Mouse (Mus musculus): ENCODE data around the gene Gm10197. TPM values are rescaled to one million over a fixed set of nuclear protein-coding genes. Genes with fewer than 3 reads are reported as not detected.

Gene Gm10197
- total RNA-seq, 2 experiments from 2014 or later: not detected

DNA sequence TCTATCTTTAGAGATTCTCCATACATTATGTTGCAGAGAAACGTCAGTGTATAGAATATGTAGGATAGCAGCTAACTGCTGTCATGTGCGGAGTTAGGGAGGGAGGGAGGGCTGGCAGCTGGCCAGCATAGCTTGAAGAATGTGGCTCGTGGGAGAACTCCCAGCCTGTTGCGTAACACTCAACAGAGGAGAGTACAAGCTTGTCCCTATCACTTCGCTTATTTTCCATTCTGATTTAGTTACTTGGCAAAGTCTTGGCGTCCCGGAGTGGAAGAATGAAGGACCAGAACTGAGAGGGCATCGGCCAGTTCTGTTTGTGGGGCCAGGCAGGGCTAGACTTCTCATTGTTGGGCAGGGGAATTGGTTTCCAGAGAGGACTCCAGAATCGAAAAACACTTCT, 6.6 kb downstream of the Gm10197 start:
- intact Hi-C loops (cut with DNase I; ENCODE audit: low total_unique reads): loop anchor here (5.0 kb wide), 1 partner anchor 113 kb away; no protein-coding TSS in a partner anchor
- peak; percentile 48 for DNase-seq

DNA sequence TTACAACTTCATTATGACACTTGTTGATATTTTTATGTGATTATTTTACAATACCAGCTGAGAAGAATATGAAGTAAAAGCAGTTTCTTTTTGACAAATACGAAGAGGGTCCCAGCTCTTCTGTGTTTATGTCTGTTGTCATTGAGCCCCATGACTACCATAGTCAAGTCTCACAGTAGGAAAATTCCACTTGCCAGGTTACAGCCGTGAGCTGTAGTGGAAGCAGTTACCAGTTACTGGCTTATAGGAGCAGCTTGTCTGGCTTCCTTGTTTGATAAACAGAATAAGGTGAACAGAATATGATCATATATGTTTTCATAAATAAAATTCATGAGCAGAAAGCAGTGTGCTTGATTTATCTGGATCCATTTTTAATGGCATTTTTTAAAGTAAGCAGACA, 7.0 kb downstream of the Gm10197 start:
- intact Hi-C loops (cut with DNase I; ENCODE audit: low total_unique reads): no loop called here
- no peak for DNase-seq

DNA sequence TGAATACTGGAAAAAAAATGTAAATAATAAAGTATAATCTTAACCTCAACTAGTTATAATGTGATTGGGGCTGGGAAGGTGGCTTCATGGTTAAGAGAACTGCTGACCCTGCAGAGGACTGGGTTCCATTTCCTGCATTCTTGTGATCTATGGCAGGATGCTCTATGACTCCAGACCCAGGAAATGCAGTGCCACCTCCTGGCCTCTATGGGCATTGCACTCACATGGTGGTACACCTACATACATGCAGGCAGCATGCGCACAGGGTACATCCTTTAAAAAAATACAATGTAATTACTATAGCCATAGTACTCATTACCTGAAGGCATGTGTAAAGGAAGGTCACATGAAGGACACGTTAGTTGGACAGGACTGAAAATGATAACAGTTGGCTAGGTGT, 8.6 kb downstream of the Gm10197 start:
- intact Hi-C loops (cut with DNase I; ENCODE audit: low total_unique reads): no loop called here
- no peak for DNase-seq

DNA sequence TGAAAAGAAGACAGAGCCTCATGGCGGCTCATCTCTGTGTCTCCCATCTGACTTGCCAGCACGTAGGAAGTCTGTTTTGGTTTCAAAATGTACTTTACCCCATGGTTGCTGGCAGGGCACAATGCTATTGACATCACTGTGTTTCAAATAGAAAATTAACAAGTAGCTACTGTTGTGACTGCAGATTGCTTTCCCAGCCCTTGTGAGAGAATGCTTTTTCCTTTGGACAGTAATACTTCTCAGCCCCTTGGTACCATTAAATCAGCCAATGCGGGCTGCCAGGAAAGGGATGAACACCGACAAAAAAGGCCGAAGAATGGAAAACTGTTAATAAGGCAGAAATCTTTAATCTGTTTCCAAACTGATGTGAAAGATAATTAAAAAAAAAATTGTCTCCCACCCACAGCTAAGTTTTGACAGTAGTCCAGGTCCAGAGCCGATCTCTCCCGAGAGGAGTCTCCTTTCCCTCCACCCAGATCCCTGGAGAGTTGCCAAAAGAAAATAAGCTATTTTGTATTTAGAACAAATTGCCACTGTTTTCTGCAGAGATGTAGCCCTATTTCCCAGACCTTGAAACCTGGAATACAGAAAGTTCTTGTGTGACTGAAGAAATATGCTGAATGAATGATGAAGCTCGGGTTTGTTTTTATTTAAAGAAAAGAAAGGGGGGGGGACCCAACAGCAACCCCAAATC, 11.2 kb downstream of the Gm10197 start:
- DNase-seq: no peak
- intact Hi-C loops (cut with DNase I; ENCODE audit: low total_unique reads): no loop called here

DNA sequence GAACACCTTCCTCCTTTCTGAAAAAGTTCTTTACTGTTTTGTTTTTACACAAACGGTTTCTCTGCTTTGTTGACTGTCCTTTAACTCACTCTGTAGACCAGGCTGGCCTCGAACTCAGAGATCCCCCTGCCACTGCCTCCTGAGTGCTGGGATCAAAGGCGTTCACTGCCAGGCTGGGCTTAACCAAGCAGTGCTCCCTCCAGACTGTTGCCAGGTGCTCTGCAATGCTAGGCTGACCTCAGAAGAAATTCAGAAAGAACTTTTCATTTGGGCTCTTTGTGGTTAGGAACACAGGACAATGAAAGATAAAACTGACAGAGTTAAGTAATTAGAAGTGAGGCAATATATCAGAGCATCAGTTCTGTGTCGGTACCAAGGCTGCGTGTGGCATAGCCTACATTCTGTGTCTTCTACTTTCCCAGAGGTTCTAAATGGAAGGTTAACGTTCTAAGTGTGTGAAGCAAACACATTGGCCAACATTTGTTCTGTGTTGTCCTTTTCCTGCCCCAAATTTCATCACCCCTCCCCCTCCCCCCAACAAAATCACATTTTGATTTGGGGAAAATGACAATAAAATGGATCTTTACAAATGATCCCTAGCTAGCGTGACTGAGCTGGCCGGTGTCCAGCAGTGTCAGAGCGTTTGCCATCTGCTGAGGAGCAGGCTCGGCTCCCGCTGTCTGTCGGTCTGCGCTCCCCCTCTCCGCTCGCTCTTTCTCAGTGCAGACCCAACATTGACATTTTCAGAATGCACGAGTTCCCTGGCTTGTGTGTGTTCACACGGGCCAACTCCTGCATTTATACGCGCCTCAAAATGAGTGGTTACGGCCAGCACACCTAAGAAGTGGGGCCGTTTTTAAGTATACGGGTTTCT, 12.2 kb downstream of the Gm10197 start:
- intact Hi-C loops (cut with DNase I; ENCODE audit: low total_unique reads): no loop called here
- peak; percentile 67 for DNase-seq

DNA sequence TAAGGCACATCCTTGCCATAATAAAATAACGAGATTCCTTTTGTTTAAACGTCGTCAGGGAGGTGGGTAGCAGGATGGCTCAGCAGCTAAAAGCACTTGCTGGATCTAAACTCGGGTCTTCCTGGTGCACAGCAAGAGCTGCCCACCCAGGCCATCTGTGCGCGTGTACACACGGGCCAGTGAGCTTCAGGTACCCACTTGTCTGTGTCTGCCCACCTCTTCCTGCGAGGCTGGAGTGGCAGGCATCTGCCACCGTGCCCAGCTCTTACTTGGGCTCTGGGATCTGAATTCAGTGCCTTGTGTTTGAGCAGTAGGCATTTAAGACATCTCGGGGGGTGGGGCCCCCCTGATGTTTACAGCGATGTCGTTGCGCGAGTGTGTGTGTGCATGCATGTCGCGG, 16.5 kb downstream of the Gm10197 start:
- intact Hi-C loops (cut with DNase I; ENCODE audit: low total_unique reads): no loop called here
- no peak for DNase-seq

DNA sequence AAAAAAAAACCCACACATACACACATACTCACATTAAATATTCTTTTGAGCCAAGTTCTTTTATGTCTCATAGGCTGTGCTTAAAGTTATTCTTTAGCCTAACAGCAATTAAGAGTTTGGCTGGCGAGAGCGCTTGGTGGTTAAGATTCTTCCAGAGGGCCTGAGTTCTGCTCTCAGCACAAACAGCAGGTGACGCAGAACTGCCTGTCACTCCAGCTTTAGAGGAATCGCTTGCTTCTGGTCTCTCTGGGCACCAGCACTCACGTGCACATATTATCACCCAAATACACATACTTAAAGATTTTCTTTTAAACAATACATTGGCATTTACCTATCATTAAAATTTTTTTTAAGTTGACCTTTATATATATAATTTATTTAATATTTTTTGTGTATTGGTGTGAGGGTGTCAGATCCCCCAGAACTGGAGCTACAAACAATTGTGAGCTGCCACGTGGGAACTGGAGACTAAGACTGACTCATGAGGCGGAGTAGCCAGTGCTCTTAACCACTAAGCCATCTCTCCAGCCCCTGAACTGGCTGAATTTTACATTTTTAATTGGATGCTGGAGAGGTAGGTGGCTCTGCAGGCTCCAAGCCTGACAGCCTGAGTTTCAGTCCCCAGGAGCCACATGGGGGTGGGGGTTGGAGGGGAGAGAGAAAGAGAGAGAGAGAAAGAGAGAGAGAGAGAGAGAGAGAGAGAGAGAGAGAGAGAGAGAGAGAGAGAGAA, 17.1 kb downstream of the Gm10197 start:
- intact Hi-C loops (cut with DNase I; ENCODE audit: low total_unique reads): no loop called here
- DNase-seq: no peak

DNA sequence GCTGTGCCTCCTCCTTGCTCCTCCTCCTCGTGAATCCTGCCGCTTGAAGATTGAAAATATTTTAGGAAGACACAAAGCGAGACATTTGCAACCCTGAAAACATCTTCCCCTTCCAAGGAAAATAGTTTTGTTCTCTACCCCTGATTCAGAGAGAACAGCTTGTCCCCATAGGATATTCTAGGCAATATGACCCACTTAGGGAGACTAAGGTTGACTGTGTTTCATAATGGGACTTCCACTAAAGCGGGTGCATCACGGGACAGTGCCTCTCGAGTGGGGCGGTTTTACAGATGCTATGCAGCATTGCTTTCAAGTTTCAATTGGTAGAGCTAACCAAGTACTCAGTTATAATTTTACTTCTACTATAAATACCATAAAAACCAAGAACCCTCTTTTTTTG, 17.7 kb downstream of the Gm10197 start:
- intact Hi-C loops (cut with DNase I; ENCODE audit: low total_unique reads): no loop called here
- no peak for DNase-seq

DNA sequence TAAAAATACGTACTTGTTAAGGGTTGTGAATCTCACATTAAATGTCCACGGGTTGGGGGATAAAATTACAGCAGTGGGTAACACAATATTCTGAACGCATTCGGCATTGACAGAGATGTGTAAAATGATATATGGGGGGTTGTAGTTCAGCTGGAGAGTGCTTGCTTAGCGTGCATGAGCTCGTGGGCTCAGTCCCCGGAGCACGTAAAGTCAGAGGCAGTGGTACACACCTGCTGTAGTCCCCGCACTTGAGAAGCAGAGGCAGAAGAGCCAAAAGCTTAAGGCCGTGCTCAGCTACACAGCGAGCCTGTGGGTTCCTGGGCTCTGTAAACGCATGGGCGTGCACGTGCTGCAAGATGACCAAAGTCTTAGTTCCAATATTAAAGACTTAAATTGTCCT, 25.8 kb downstream of the Gm10197 start:
- intact Hi-C loops (cut with DNase I; ENCODE audit: low total_unique reads): no loop called here
- no peak for DNase-seq

DNA sequence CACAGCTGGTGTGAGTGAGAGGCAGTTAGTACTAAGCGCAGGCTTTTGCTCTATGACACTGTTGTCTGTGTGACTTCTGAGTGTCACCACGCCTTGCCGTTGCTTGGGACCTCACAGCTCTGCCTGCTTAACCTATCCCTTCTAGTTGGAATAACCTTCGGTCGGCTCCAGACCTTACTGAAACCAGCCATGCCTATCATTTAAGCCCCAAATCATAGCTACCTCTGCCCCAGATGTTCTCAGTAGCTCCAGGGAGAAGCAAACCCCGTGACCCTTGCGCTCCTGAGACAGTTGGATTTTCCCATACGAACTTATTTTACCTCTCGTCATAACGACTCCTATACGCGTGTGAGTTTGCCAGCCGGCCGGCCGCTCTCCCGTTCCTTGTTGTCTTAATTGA, 27.5 kb downstream of the Gm10197 start:
- DNase-seq: no peak
- intact Hi-C loops (cut with DNase I; ENCODE audit: low total_unique reads): no loop called here

DNA sequence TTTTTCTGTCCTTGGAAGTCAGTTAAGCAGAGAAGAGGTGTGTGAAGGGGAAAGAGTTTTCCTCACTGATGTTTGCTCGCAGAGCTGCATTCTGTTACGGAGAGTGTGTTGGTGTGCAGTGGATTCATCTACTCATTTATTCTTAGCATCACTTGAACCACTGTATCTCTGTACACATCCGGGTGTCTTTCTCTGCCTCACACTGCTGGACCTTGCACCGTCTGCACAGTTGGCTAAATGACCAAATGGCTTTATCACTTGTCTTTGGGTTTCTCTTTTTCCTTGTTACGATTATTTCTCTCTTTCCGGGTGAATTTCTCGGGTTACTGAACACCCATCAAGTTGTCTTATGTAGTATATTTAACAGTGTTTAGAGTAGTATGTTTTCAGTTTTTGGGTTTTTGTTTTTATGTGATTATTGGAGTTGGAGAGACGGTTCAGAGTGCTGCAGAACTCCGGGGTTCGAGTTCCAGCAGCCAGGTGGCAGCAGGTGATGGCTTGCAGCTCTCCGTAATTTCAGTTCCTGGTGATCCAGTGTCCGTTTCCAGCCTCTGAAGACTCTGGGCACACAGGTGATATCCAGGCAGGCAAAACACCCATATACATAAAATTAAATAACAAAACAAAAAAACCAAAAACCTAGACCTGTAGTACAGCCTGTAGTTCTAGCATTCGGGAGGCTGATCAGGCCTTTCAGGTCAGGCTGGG, 28.2 kb downstream of the Gm10197 start:
- intact Hi-C loops (cut with DNase I; ENCODE audit: low total_unique reads): no loop called here
- DNase-seq: no peak

DNA sequence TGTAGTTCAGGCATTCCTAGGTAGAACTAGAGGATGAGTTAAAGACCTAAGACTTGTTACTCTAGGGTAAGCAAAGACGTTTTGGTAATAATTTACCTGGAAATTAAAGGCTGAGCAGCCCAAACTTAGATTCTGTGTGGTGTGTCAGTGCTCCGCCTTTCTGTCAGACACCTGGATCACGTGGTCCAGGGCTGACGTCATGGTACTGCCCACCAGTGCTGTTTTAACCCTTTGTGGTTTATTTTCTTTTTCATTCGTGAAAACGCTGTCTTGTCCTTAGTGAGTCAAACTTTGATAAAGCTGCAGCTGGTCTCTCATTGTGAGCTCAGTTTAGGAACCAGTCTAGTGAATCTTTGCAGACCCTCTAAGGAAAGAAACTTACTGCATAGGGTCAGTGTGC, 31.1 kb downstream of the Gm10197 start:
- DNase-seq: no peak
- intact Hi-C loops (cut with DNase I; ENCODE audit: low total_unique reads): no loop called here

DNA sequence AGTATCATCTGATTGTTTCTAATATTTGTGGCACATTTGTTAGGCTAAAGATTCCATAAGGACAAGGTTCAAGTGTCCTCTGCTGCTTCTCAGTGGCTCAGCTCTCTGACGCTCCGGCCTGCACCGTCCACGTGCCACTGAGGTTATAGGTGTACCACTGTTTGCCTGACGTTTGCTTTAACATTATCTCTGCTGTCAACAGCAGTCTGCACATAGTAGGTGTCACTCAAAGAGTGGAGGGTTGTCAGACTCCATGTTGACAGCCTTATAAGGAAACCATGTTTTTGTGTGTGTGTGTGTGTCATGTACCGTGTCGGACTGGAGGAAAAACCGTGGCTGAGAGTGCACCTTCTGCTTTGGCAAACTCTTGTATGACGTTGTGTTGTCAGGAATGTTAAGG, 36.3 kb downstream of the Gm10197 start:
- DNase-seq: no peak
- intact Hi-C loops (cut with DNase I; ENCODE audit: low total_unique reads): no loop called here

DNA sequence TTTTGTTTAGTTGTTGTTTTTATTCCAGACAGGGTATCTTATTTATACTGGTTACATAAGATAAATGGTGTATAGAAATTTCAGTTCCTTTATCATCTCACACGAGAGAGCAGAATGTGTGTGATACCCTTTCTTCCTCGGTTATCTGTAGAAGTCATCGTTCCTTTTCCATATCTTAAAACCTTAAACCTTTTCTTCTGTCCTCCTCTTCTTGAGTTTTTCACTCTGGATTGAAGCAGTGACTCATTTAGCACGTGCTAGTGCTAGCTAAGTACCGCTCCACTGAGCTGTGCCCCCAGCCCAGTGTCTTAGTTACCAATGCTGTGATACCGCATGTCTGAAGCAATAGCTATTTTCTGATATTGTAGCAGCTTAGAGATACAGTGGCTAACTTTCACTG, 37.8 kb downstream of the Gm10197 start:
- intact Hi-C loops (cut with DNase I; ENCODE audit: low total_unique reads): no loop called here
- no peak for DNase-seq

DNA sequence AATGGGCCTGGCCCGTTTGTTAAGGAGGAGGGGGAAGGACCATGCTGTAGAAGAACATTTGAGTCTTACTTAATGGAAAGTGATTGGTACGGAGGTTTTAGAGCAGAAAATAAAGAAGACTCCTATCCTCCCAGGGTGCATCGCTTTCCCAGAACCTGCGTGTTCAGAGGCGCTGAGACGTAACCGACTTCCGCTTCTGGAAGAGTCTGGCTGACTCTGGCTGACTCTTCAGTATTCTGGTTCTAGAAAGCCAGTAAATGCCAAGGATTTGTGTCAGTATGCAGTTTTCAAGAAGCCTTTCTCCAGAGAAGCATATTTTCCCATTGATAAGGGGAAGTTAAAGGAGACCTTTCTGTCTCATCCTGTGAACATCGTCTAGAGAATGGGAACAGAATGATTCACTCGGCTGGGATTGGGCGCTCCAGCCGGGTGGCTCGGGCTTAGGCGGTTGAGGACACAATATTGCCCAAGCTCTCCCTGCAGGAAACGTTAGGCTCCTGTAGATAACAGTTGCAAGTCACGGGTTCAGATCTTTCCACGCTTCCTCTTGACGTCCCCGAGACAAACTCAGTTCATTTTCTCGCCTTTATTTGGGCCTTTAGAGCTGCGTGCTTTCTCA, 39.6 kb downstream of the Gm10197 start:
- DNase-seq: no peak

DNA sequence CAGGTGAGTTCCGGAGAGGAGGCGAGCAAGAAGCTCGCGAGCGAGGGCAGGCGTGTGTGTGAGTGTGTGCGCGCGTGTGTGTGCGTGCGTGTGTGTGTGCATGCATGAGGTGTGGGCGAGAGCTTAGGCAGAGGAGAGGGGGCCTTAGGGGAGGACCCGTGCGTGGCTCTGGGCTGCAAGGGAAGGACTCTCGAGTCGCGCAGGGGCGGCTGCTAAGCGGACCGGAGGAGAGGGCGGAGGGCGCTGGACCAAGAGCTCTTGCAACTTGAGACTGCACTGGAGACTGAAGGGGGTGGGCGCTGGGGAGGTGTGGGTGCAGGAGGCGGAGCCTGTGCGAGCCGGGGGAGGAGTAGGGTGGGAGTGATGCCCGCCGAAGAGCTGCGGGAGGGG, 41.6 kb downstream of the Gm10197 start:
- peak; percentile 83 for DNase-seq
- intact Hi-C loops (cut with DNase I; ENCODE audit: low total_unique reads): loop anchor here (10.0 kb wide), 1 partner anchor 185 kb away; the partner anchor contains the start of gene Add3

More for the DNA sequence above, 39.6 kb downstream of the Gm10197 start:
- intact Hi-C loops (cut with DNase I; ENCODE audit: low total_unique reads): no loop called here

DNA sequence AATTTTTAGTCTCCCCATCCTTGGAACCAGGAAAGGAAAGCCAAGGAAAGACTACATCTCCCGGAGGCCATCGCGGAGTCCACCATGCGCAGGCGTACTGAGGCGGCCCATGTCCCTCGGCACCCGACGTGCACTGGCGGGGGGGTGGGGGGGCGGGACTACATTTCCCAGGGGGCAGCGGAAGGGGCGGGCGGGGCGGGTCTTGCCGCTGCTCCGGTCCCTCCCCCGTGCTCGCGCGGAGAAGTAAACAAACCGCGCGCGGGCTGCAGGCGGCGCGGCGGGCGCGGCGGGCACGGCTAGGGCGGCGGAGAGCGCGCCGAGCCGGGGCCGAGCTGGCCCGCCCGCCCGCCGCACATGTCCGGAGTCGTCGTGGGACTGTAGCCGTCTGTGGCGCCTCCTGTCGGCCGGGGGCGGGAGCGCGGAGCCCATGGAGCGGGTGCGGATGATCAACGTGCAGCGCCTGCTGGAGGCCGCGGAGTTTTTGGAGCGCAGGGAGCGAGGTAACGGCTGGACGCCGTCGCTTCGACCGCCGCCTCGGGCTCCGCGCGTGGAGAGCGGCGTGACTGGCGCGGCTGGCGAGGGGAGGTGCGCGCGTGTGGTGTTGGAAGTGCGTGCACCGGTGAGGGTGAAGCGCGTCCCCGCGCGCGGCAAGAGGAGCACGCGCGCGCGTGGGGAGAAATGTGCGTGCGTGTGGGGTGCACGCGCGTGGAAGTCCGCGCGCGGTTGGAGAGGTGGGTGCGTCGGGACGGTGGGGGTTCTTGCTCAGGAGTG, 42.2 kb downstream of the Gm10197 start:
- DNase-seq: peak; percentile 93
- intact Hi-C loops (cut with DNase I; ENCODE audit: low total_unique reads): loop anchor here (10.0 kb wide), 1 partner anchor 185 kb away; the partner anchor contains the start of gene Add3

DNA sequence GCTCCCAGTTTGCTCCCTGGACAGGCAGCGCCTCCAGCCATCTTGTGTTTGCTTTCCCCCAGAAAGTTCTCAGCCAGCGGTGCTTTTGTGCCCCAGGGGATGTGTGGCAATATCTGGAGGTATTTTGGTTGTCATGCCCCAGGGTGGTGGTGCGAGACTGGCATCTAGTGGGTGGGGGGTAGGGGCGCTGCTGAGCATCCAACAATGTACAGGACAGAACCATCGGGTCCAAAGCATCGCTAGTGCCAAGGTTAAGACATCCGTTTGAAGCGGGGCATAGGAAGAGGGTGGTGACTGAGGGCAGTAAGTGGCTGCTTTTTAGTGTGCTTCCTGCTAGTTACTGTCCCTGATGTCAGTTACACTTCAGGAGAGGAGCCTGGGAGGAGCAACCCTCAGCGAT, 43.5 kb downstream of the Gm10197 start:
- intact Hi-C loops (cut with DNase I; ENCODE audit: low total_unique reads): loop anchor here (10.0 kb wide), 1 partner anchor 183 kb away; the partner anchor contains the start of gene Add3
- DNase-seq: no peak

Data from gastrocnemius, postnatal 14 days (tissue).